Mouse (Mus musculus) MEL (cell line): Measurements from ENCODE around the gene Olfr875.

Experiments used
- CTCF ChIP-seq, 3 experiments: IDR thresholded peaks in 2 of 3; conservative IDR thresholded peaks in 1 of 3; 2 replicates each; pipeline ENCODE4 v1.5.1; 2011 to 2012; ENCODE audit warnings: low read length in 3 of 3, low read depth in 2 of 3, mild to moderate bottlenecking in 2 of 3, improper control_type of control experiment in 1 of 3, inconsistent platforms in 1 of 3, mixed read lengths in 1 of 3, moderate library complexity in 1 of 3; ENCODE audit not compliant: control insufficient read depth in 1 of 3, insufficient read depth in 1 of 3, poor library complexity in 1 of 3, severe bottlenecking in 1 of 3
- E2F4 ChIP-seq: IDR thresholded peaks from 2 replicates; pipeline ENCODE4 v1.6.1; 2011; ENCODE audit warnings: low read depth, low read length, improper control_type of control experiment, borderline replicate concordance
- EP300 ChIP-seq, 2 experiments: IDR thresholded peaks; 2 replicates each; pipeline ENCODE4 v1.6.1; 2011; ENCODE audit warnings: improper control_type of control experiment in 2 of 2, low read length in 2 of 2, low read depth in 1 of 2, mild to moderate bottlenecking in 1 of 2
- MAX ChIP-seq: IDR thresholded peaks from 2 replicates; pipeline ENCODE4 v1.6.1; 2011; ENCODE audit warnings: low read length, improper control_type of control experiment
- MEF2A ChIP-seq: IDR thresholded peaks from 2 replicates; pipeline ENCODE4 v1.6.1; 2014; ENCODE audit warnings: low read depth, mild to moderate bottlenecking, inconsistent platforms, low read length, improper control_type of control experiment; ENCODE audit not compliant: poor library complexity, insufficient replicate concordance, severe bottlenecking; ENCODE audit errors: extremely low read depth
- POLR2A ChIP-seq, 2 experiments: IDR thresholded peaks; 2 replicates each; pipeline ENCODE4 v1.6.1; 2011 to 2012; ENCODE audit warnings: low read length in 2 of 2, mild to moderate bottlenecking in 2 of 2, control low read depth in 1 of 2, improper control_type of control experiment in 1 of 2, low read depth in 1 of 2, moderate library complexity in 1 of 2; ENCODE audit not compliant: control insufficient read depth in 1 of 2, insufficient read depth in 1 of 2, poor library complexity in 1 of 2
- POLR2AphosphoS2 ChIP-seq: IDR thresholded peaks from 2 replicates; pipeline ENCODE4 v1.6.1; 2011; ENCODE audit warnings: low read length, improper control_type of control experiment
- TCF12 ChIP-seq: IDR thresholded peaks from 2 replicates; pipeline ENCODE4 v1.6.1; 2014; ENCODE audit warnings: low read depth, mild to moderate bottlenecking, inconsistent platforms, low read length, improper control_type of control experiment, moderate library complexity
- ZC3H11A ChIP-seq: IDR thresholded peaks from 2 replicates; pipeline ENCODE4 v1.6.1; 2012; ENCODE audit warnings: low read depth, mild to moderate bottlenecking, inconsistent platforms, low read length, improper control_type of control experiment
- ZMIZ1 ChIP-seq: IDR thresholded peaks from 2 replicates; pipeline ENCODE4 v1.6.1; 2012; ENCODE audit warnings: low read depth, mild to moderate bottlenecking, inconsistent platforms, low read length, improper control_type of control experiment, moderate library complexity
- ZNF384 ChIP-seq: IDR thresholded peaks from 2 replicates; pipeline ENCODE4 v1.6.1; 2012; ENCODE audit warnings: low read depth, mild to moderate bottlenecking, inconsistent platforms, low read length, improper control_type of control experiment

DNA sequence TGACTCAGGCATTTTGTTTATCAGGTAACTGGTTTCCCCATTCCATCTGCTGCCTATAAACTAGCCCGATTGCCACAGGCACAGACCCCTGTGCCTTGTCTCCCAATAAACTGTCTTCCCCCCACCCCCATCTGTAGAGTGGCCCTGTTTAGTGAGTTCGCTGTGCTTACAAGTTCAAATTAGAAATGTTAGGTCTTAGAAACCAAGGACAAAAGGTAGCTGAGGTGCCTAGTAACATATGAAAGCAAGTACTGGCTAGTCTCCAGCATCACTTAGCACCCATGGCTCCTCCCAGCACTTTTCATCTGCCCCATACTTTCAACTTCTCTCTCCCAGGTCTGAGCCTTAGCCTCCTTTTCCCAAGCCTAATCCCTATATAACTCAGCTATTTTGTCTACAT, 9.9 kb upstream of the Olfr875 start:
- no peak for TF ChIP-seq CTCF (IDR thresholded peaks at IDR 0.05 in 2 of 3, conservative IDR thresholded peaks at IDR 0.05 in 1 of 3; ENCODE audit: control insufficient read depth in 1 of 3, insufficient read depth in 1 of 3, low read depth in 2 of 3, low read length in 3 of 3, poor library complexity in 1 of 3, severe bottlenecking in 1 of 3)
- TF ChIP-seq MAX: no peak
- no peak for TF ChIP-seq POLR2A (IDR thresholded peaks at IDR 0.05; ENCODE audit: control insufficient read depth in 1 of 2, insufficient read depth in 1 of 2, low read depth in 1 of 2, low read length in 2 of 2, poor library complexity in 1 of 2)
- TF ChIP-seq ZMIZ1: no peak
- TF ChIP-seq ZC3H11A: no peak
- TF ChIP-seq E2F4: no peak
- no peak for TF ChIP-seq TCF12
- TF ChIP-seq MEF2A: no peak
- TF ChIP-seq POLR2AphosphoS2: no peak
- TF ChIP-seq EP300 (IDR thresholded peaks at IDR 0.05; ENCODE audit: low read depth in 1 of 2, low read length in 2 of 2): no peak
- TF ChIP-seq ZNF384: no peak
